Mouse (Mus musculus) colon, adult 2 months (tissue): Measurements from ENCODE around the gene Mon1a. TPM values are rescaled to one million over a fixed set of nuclear protein-coding genes. Genes with fewer than 3 reads are reported as not detected.

Experiments
- polyA plus RNA-seq: library from polyadenylated mRNA; depleted of rRNA; stranded (reverse); fragments of >200 nt; gene quantifications from 2 replicates; pipeline ENCODE4 v1.2.3, GENCODE M21; 2012; rRNA removed

Mon1a gene
- 81.4 and 99.9 TPM in 2 replicates for polyA plus RNA-seq

DNA sequence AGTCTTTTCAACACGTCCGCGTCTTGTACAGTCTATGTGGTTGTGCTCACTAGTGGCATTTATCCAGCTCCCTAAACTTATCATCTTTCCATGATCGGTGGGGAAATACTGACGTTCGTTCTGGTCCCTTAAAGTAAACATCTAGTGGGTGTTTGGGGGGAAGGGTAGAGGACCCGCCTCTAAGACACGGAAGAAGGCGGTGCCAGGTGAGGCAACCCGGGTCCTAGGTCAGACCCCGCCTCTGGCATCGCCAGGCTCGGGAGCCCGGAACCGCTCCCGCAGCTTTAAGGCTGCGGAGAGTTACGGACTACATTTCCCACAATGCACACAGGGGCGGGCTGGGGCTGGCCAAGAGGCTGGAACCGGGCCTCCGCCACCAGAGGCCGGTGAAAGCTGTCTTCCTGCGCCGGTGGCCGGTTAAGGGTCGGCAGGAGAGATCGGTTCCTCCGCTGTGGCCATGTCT, at the start of gene Mon1a:
Gene Mon1a (plus strand): TSS at position 348 of the 463 bp plus-strand sequence.

GRCm38 (mm10) chr9:107873137-107873536, 14.8 kb upstream of the Mon1a start, which contains the start of gene Rbm6:
Gene Rbm6, minus strand, starts transcription at chr9:107873237.

DNA sequence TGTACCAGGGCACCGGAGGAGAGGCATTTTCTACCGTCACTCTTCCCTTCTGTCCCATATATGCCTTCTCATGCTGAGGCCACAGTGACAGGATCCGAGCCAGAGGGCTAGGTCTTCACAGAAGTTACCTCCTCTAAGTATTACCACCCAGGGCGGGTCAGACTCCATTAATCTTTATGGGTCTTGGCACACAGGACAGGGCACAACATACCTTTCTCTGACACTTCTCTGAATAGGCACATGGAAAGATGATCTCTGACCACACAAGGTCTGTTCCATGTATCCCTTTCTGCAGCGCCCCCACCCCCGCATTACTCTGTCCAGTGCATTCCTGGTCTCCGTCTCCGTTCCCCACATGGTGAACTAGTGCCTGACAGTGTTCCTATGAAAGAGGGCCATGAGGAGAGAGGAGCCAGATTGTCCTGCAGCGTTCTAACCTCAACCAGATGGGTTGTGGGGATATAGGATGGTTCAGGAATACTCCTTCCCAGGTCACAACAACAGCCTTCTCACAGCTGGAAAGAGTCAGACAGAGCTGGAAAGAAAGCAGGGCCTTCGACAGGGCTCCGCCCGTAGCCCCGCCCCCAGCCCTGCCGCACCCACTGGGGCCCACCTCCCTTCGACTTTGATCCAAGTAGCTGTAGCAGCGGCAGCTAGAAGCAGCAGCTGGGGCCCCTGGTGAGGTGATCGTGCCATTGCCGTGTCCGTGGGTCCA, 18.5 kb downstream of the Mon1a start, which contains the start of gene Mst1r:
Gene Mst1r (plus strand): TSS at position 622 of the 715 bp plus-strand sequence.

DNA sequence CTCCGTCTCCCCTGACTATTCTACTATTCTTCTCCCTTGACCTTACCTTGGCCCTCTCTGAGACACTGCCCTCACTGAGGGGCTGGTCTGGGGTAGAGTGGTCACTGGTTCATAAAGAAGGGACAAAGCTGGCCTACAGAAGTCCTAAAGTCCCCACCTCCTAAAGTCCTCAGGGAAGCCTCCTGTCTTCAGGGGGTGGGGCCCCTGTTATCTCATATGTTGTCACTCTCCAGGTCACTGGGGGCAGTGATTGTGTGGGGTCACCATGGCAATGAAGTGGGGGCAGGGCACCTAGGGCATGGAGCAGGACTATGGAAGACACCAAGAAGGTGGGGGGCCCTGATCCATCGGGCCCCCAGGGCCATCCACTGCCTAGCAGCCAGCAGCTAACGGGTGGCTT, 40.2 kb downstream of the Mon1a start, which contains the start of gene Actl11:
Gene Actl11 (plus strand): TSS at position 301 of the 400 bp plus-strand sequence.

GRCm38 (mm10) chr9:107935374-107935773, 47.4 kb downstream of the Mon1a start, which contains the start of gene Camkv:
Gene Camkv, plus strand, starts transcription at chr9:107935674.

DNA sequence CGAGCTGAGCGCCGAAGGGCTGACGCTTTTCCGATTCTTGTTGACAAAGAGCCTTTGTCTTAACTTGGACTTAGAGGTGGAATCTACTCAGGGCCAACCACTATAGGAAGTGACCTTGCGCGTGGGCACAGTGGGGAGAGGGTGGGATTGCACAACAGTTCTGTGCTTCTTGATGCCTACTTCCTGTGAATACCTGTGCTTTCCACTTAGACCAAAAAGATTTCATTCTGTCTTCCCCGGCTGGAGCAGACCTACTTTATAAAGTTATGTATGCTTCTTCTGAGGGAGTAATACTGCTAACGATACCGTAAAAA, 61.9 kb downstream of the Mon1a start, which contains the start of gene Traip:
Gene Traip (plus strand): TSS at position 215 of the 314 bp plus-strand sequence.

Other genes with a start within 250 kb of the Mon1a start
- 0.81 and 7.5 TPM in 2 replicates for gene Slc38a3, start 218.6 kb upstream of the Mon1a start, polyA plus RNA-seq
- gene Gnat1, start 208.4 kb upstream of the Mon1a start, polyA plus RNA-seq = 0.14 TPM in 1 of 2 replicates, not detected in the other
- gene Sema3f, start 177.7 kb upstream of the Mon1a start, polyA plus RNA-seq = 76.2 and 89.6 TPM in 2 replicates
- gene Rbm5, start 117.2 kb upstream of the Mon1a start, polyA plus RNA-seq = 40.9 and 42.4 TPM in 2 replicates
- gene Rbm6, start 14.9 kb upstream of the Mon1a start, polyA plus RNA-seq = 9.4 and 10.8 TPM in 2 replicates
- gene Mst1r, start 18.7 kb downstream of the Mon1a start, polyA plus RNA-seq = 114 and 117 TPM in 2 replicates
- gene Actl11, start 40.3 kb downstream of the Mon1a start, polyA plus RNA-seq = 0.02 TPM in 1 of 2 replicates, not detected in the other
- gene Camkv, start 47.5 kb downstream of the Mon1a start, polyA plus RNA-seq = 0.03 TPM in 1 of 2 replicates, not detected in the other
- gene Traip, start 62.0 kb downstream of the Mon1a start, polyA plus RNA-seq = 1.1 and 3.8 TPM in 2 replicates
- gene Uba7, start 87.4 kb downstream of the Mon1a start, polyA plus RNA-seq = 53.4 and 66.2 TPM in 2 replicates
- gene Gm20661, start 94.9 kb downstream of the Mon1a start, polyA plus RNA-seq = 0.10 TPM in 1 of 2 replicates, not detected in the other
- gene Inka1, start 97.7 kb downstream of the Mon1a start, polyA plus RNA-seq = 4.4 and 6.8 TPM in 2 replicates
- gene Cdhr4, start 104.3 kb downstream of the Mon1a start, polyA plus RNA-seq = 0.35 and 1.2 TPM in 2 replicates
- 0.93 and 1.1 TPM in 2 replicates for gene Gm20662, start 108.2 kb downstream of the Mon1a start, polyA plus RNA-seq
- 112 and 139 TPM in 2 replicates for gene Ip6k1, start 114.3 kb downstream of the Mon1a start, polyA plus RNA-seq
- gene Gmppb, start 161.1 kb downstream of the Mon1a start, polyA plus RNA-seq = 37.4 and 38.5 TPM in 2 replicates
- gene Amigo3, start 165.0 kb downstream of the Mon1a start, polyA plus RNA-seq = 13.0 and 13.5 TPM in 2 replicates
- gene Mst1, start 192.3 kb downstream of the Mon1a start, polyA plus RNA-seq = 0.31 and 0.59 TPM in 2 replicates
- gene Rnf123, start 195.2 kb downstream of the Mon1a start, polyA plus RNA-seq = 79.7 and 82.5 TPM in 2 replicates
- 125 and 159 TPM in 2 replicates for gene Apeh, start 206.5 kb downstream of the Mon1a start, polyA plus RNA-seq